Mouse (Mus musculus) liver, embryonic 14.5 days (tissue): Measurements from ENCODE around the gene Ldah. TPM values are rescaled to one million over a fixed set of nuclear protein-coding genes. Genes with fewer than 3 reads are reported as not detected.

Experiments
- ATAC-seq: fragments of 200-750 bp; cut with Nextera tagmentation; 2 replicates; pipeline ENCODE4 v1.8.0; 2017; ENCODE audit warnings: moderate number of reproducible peaks, mild to moderate bottlenecking, moderate library complexity; ENCODE audit not compliant: insufficient read depth
- DNase-seq, 3 experiments: peaks; one replicate each; pipeline ENCODE4 v3.0.0-alpha.2; 2012 to 2013; ENCODE audit warnings: low read depth in 3 of 3, low spot score in 3 of 3
- H3K27ac ChIP-seq: fragments of 300-500 bp; sonication (generic); 2 replicates; pipeline ENCODE4 v1.5.1; 2014; ENCODE audit warnings: moderate library complexity, mild to moderate bottlenecking, control low read depth, inconsistent platforms
- H3K27me3 ChIP-seq: fragments of 300-500 bp; sonication (generic); 2 replicates; pipeline ENCODE4 v1.6.1; 2014; ENCODE audit warnings: mild to moderate bottlenecking, low read length, moderate library complexity; ENCODE audit not compliant: control insufficient read depth, insufficient read depth
- H3K36me3 ChIP-seq: fragments of 300-500 bp; sonication (generic); replicated peaks from 2 replicates; pipeline ENCODE4 v1.6.1; 2014; ENCODE audit warnings: low read depth; ENCODE audit not compliant: control insufficient read depth, insufficient read depth
- H3K4me1 ChIP-seq, 2 experiments: fragments of 200-500 bp in 1 of 2; fragments of 300-500 bp in 1 of 2; sonication (generic) in 1 of 2; replicated peaks; 2 replicates each; pipeline ENCODE4 v1.6.1; 2012 to 2014; ENCODE audit warnings: antibody characterized with exemption in 1 of 2, inconsistent platforms in 1 of 2, low read length in 1 of 2; ENCODE audit not compliant: control insufficient read depth in 2 of 2, insufficient read depth in 2 of 2
- H3K4me2 ChIP-seq: fragments of 300-500 bp; sonication (generic); 2 replicates; pipeline ENCODE4 v1.6.1; 2014; ENCODE audit warnings: low read depth, mild to moderate bottlenecking, control low read depth, moderate library complexity
- H3K4me3 ChIP-seq, 2 experiments: fragments of 200-500 bp in 1 of 2; fragments of 300-500 bp in 1 of 2; sonication (generic) in 1 of 2; 2 replicates each; pipeline ENCODE4 v1.5.1; 2012 to 2014; ENCODE audit warnings: low read depth in 2 of 2, low read length in 2 of 2, mild to moderate bottlenecking in 2 of 2, control low read depth in 1 of 2, inconsistent platforms in 1 of 2, moderate library complexity in 1 of 2; ENCODE audit not compliant: insufficient read depth in 1 of 2
- H3K9ac ChIP-seq: fragments of 300-500 bp; sonication (generic); replicated peaks from 2 replicates; pipeline ENCODE4 v1.6.1; 2014; ENCODE audit warnings: mild to moderate bottlenecking, control low read depth, moderate library complexity
- H3K9me3 ChIP-seq: fragments of 300-500 bp; sonication (generic); 2 replicates; pipeline ENCODE4 v1.6.1; 2016; ENCODE audit warnings: low read length, mixed read lengths; ENCODE audit not compliant: control insufficient read depth
- CTCF ChIP-seq: IDR thresholded peaks from 2 replicates; pipeline ENCODE4 v1.5.1; 2016; ENCODE audit warnings: antibody characterized with exemption, low read depth, control low read depth
- EP300 ChIP-seq: IDR thresholded peaks from 2 replicates; pipeline ENCODE4 v1.6.1; 2016; ENCODE audit warnings: antibody characterized with exemption, low read depth
- WGBS: fragments of 180-500 bp; shearing (Covaris S2); extraction: QIAGEN DNeasy Blood & Tissue Kit; methylation state at CpG from one replicate; pipeline ENCODE4 v1.1.7; 2014; ENCODE audit not compliant: insufficient replicate concordance; 5-methylcytosine and 5-hydroxymethylcytosine counted together
- polyA plus RNA-seq, 2 experiments: library from polyadenylated mRNA; depleted of rRNA in 1 of 2; stranded (reverse) in 1 of 2; unstranded in 1 of 2; fragments of >200 nt; fragmentation: Nextera tagmentation in 1 of 2; extraction: Ambion mirVana in 1 of 2; gene quantifications; 2 replicates each; pipeline versions ENCODE4 v1.2.1 to v1.2.3; 2012 to 2014

The Ldah gene
- polyA plus RNA-seq, 2 experiments, result 13.3 to 21.2 TPM

- H3K27ac ChIP-seq, result no peak overlapping the region
Observed at GRCm38 (mm10) chr12:8327675-8328053, 119.8 kb downstream of the Ldah start.

GRCm38 (mm10) chr12:8329236-8329635, 121.3 kb downstream of the Ldah start:
- Histone ChIP-seq H3K4me3 (no peak overlapping the region), H3K4me2 (no peak overlapping the region), H3K4me1 (peaks cover 0 to 2% of the 10 kb centered on the region in 2 experiments; a peak in 1 of 4 replicates), H3K36me3 (no peaks in the 10 kb centered on the region), H3K9me3 (no peaks in the 10 kb centered on the region), H3K27ac (no peak overlapping the region), H3K27me3 (no peaks in the 10 kb centered on the region), H3K9ac (no peak overlapping the region)
- ATAC-seq (no peak), DNase-seq (no peak)
- WGBS, result 72% methylated on average over 7 of the region's 7 CpGs
- TF ChIP-seq CTCF, result peak; percentile 20; the same call in 1 of the 2 replicates
- TF ChIP-seq EP300, result no peak

More at GRCm38 (mm10) chr12:8327675-8328053, 119.8 kb downstream of the Ldah start:
- H3K9ac ChIP-seq, result no peak overlapping the region
- H3K4me3 ChIP-seq, result no peak overlapping the region
- H3K4me1 ChIP-seq, result no peaks in the 10 kb centered on the region; a peak in 1 of 4 replicates
- no peaks in the 10 kb centered on the region for H3K36me3 ChIP-seq
- H3K4me2 ChIP-seq, result no peak overlapping the region
- H3K27me3 ChIP-seq, result no peaks in the 10 kb centered on the region
- TF ChIP-seq CTCF (no peak), EP300 (no peak)
- no peak for ATAC-seq
- 71% methylated on average over 1 of the region's 1 CpGs for WGBS
- H3K9me3 ChIP-seq, result no peaks in the 10 kb centered on the region
- DNase-seq, result no peak

GRCm38 (mm10) chr12:8331489-8332173, 123.7 kb downstream of the Ldah start:
- DNase-seq (no peak), ATAC-seq (no peak)
- H3K27ac ChIP-seq, result no peak overlapping the region
- H3K36me3 ChIP-seq, result no peaks in the 10 kb centered on the region
- TF ChIP-seq EP300, result no peak
- TF ChIP-seq CTCF, result no peak
- H3K9me3 ChIP-seq, result no peaks in the 10 kb centered on the region
- WGBS, result 71% methylated on average over 14 of the region's 14 CpGs
- peaks cover 0 to 2% of the 10 kb centered on the region in 2 experiments; a peak in 1 of 4 replicates for H3K4me1 ChIP-seq
- H3K4me2 ChIP-seq, result no peak overlapping the region
- no peaks in the 10 kb centered on the region for H3K27me3 ChIP-seq
- H3K4me3 ChIP-seq, result no peak overlapping the region
- H3K9ac ChIP-seq, result no peak overlapping the region

- no peak overlapping the region for H3K4me3 ChIP-seq
- peaks cover 0 to 2% of the 10 kb centered on the region in 2 experiments; a peak in 1 of 4 replicates for H3K4me1 ChIP-seq
- TF ChIP-seq EP300 (no peak), CTCF (no peak)
- H3K9me3 ChIP-seq, result no peaks in the 10 kb centered on the region
- H3K27me3 ChIP-seq, result no peaks in the 10 kb centered on the region
- no peak overlapping the region for H3K27ac ChIP-seq
- H3K9ac ChIP-seq, result no peak overlapping the region
- WGBS, result 67% methylated on average over 5 of the region's 5 CpGs
- DNase-seq (no peak), ATAC-seq (no peak)
- H3K4me2 ChIP-seq, result no peak overlapping the region
- no peaks in the 10 kb centered on the region for H3K36me3 ChIP-seq
Observed at GRCm38 (mm10) chr12:8332174-8332542, 124.3 kb downstream of the Ldah start.

- no peaks in the 10 kb centered on the region for H3K9me3 ChIP-seq
- H3K4me3 ChIP-seq, result no peak overlapping the region
- no peak for TF ChIP-seq EP300
- TF ChIP-seq CTCF, result no peak
- WGBS, result 63% methylated on average over 8 of the region's 8 CpGs
- DNase-seq (no peak), ATAC-seq (peak; percentile 60)
- no peaks in the 10 kb centered on the region for H3K36me3 ChIP-seq
- H3K9ac ChIP-seq, result no peak overlapping the region
- no peak overlapping the region for H3K4me2 ChIP-seq
- no peaks in the 10 kb centered on the region for H3K27me3 ChIP-seq
- H3K4me1 ChIP-seq, result peaks cover 0 to 2% of the 10 kb centered on the region in 2 experiments; a peak in 1 of 4 replicates
- H3K27ac ChIP-seq, result no peak overlapping the region
Observed at GRCm38 (mm10) chr12:8333617-8334016, 125.7 kb downstream of the Ldah start.
